Mouse (Mus musculus) midbrain, embryonic 15.5 days (tissue): ENCODE data around the gene Flywch1. TPM values are rescaled to one million over a fixed set of nuclear protein-coding genes. Genes with fewer than 3 reads are reported as not detected.

Experiments used
- ATAC-seq: fragments of 200-750 bp; cut with Nextera tagmentation; replicated peaks from 2 replicates; pipeline ENCODE4 v1.8.0; 2017; ENCODE audit warnings: moderate TSS enrichment
- H3K27ac ChIP-seq: fragments of 300-500 bp; sonication (generic); 2 replicates; pipeline ENCODE4 v1.5.1; 2015; ENCODE audit warnings: mild to moderate bottlenecking, inconsistent platforms
- H3K27me3 ChIP-seq: fragments of 300-500 bp; sonication (generic); replicated peaks from 2 replicates; pipeline ENCODE4 v1.6.1; 2015; ENCODE audit warnings: inconsistent platforms
- H3K36me3 ChIP-seq: fragments of 300-500 bp; sonication (generic); replicated peaks from 2 replicates; pipeline ENCODE4 v1.6.1; 2015; ENCODE audit warnings: inconsistent platforms
- H3K4me1 ChIP-seq: fragments of 300-500 bp; sonication (generic); 2 replicates; pipeline ENCODE4 v1.6.1; 2015; ENCODE audit warnings: inconsistent platforms
- H3K4me2 ChIP-seq: fragments of 300-500 bp; sonication (generic); 2 replicates; pipeline ENCODE4 v1.6.1; 2015; ENCODE audit warnings: inconsistent platforms, mild to moderate bottlenecking, moderate library complexity
- H3K4me3 ChIP-seq: fragments of 300-500 bp; sonication (generic); 2 replicates; pipeline ENCODE4 v1.5.1; 2015; ENCODE audit warnings: mild to moderate bottlenecking, inconsistent platforms
- H3K9ac ChIP-seq: fragments of 300-500 bp; sonication (generic); 2 replicates; pipeline ENCODE4 v1.6.1; 2015; ENCODE audit warnings: mild to moderate bottlenecking, inconsistent platforms
- H3K9me3 ChIP-seq: fragments of 300-500 bp; sonication (generic); 2 replicates; pipeline ENCODE4 v1.6.1; 2016; ENCODE audit warnings: inconsistent platforms
- WGBS: fragments of 180-500 bp; shearing (Covaris S2); methylation state at CpG from one replicate; pipeline ENCODE4 v1.1.7; 2015; ENCODE audit warnings: mixed read lengths; 5-methylcytosine and 5-hydroxymethylcytosine counted together
- polyA plus RNA-seq: library from polyadenylated mRNA; unstranded; fragments of >200 nt; fragmentation: Nextera tagmentation; extraction: Ambion mirVana; gene quantifications from 2 replicates; pipeline ENCODE4 v1.2.1, GENCODE M21; 2015

Gene Flywch1
- polyA plus RNA-seq, 1 experiment from 2014 or later = 242 TPM

GRCm38 (mm10) chr17:23797316-23797715, 25.9 kb upstream of the Flywch1 start:
- WGBS = 85% methylated on average over 7 of the region's 7 CpGs
- H3K4me1 ChIP-seq = peaks cover 6% of the 10 kb centered on the region
- no peak for ATAC-seq
- no peaks in the 10 kb centered on the region for H3K9me3 ChIP-seq
- H3K4me2 ChIP-seq = no peak overlapping the region
- no peak overlapping the region for H3K27ac ChIP-seq
- no peak overlapping the region for H3K9ac ChIP-seq
- H3K36me3 ChIP-seq = 0 out of 2 replicates have a peak, but pooled peaks cover 5% of the 10 kb centered on the region
- H3K4me3 ChIP-seq = no peak overlapping the region
- H3K27me3 ChIP-seq = no peaks in the 10 kb centered on the region

- 94% methylated on average over 8 of the region's 8 CpGs for WGBS
- Histone ChIP-seq H3K9me3 (no peaks in the 10 kb centered on the region), H3K9ac (no peak overlapping the region), H3K27me3 (no peaks in the 10 kb centered on the region), H3K4me1 (peaks cover 24% of the 10 kb centered on the region), H3K36me3 (0 out of 2 replicates have a peak, but pooled peaks cover 5% of the 10 kb centered on the region), H3K4me2 (no peak overlapping the region), H3K27ac (no peak overlapping the region), H3K4me3 (no peak overlapping the region)
- ATAC-seq = no peak
Observed at GRCm38 (mm10) chr17:23795323-23795722, 23.9 kb upstream of the Flywch1 start.

- no peak for ATAC-seq
- Histone ChIP-seq H3K9me3 (no peaks in the 10 kb centered on the region), H3K4me2 (peak overlapping the region; percentile 65), H3K27ac (peak overlapping the region; percentile 95), H3K27me3 (no peaks in the 10 kb centered on the region), H3K4me1 (peaks cover 40% of the 10 kb centered on the region), H3K9ac (peak overlapping the region; percentile 69), H3K4me3 (peak overlapping the region; percentile 45), H3K36me3 (no peaks in the 10 kb centered on the region)
- 46% methylated on average over 2 of the region's 2 CpGs for WGBS
Observed at GRCm38 (mm10) chr17:23791079-23791357, 19.6 kb upstream of the Flywch1 start.

GRCm38 (mm10) chr17:23790269-23791078, 19.1 kb upstream of the Flywch1 start, which contains the start of gene Srrm2:
Srrm2 (plus strand) TSS chr17:23790532.
- Histone ChIP-seq H3K4me3 (peak within 1 kb of the TSS; percentile 45), H3K36me3 (no peaks in the 10 kb centered on the region), H3K9ac (peak within 1 kb of the TSS; percentile 69), H3K27ac (peak within 1 kb of the TSS; percentile 95), H3K9me3 (no peaks in the 10 kb centered on the region), H3K27me3 (no peaks in the 10 kb centered on the region), H3K4me2 (peak within 1 kb of the TSS; percentile 65), H3K4me1 (peaks cover 41% of the 10 kb centered on the region)
- ATAC-seq = peak; percentile 27
- under 1% methylated on average over 29 of the region's 29 CpGs for WGBS

GRCm38 (mm10) chr17:23789749-23790268, 18.4 kb upstream of the Flywch1 start:
- WGBS = 4% methylated on average over 8 of the region's 8 CpGs

GRCm38 (mm10) chr17:23788973-23789372, 17.6 kb upstream of the Flywch1 start:
- no peak overlapping the region for H3K4me3 ChIP-seq
- H3K4me2 ChIP-seq = no peak overlapping the region
- no peaks in the 10 kb centered on the region for H3K27me3 ChIP-seq
- no peaks in the 10 kb centered on the region for H3K36me3 ChIP-seq
- no peak overlapping the region for H3K9ac ChIP-seq
- H3K4me1 ChIP-seq = peaks cover 47% of the 10 kb centered on the region
- H3K27ac ChIP-seq = no peak overlapping the region
- WGBS = 92% methylated on average over 4 of the region's 4 CpGs
- ATAC-seq = no peak
- H3K9me3 ChIP-seq = no peaks in the 10 kb centered on the region

More at GRCm38 (mm10) chr17:23789749-23790268, 18.4 kb upstream of the Flywch1 start:
- no peak for ATAC-seq
- Histone ChIP-seq H3K4me2 (peak overlapping the region; percentile 65), H3K27ac (peak overlapping the region; percentile 95), H3K4me3 (peak overlapping the region; percentile 45), H3K4me1 (peaks cover 47% of the 10 kb centered on the region), H3K9me3 (no peaks in the 10 kb centered on the region), H3K27me3 (no peaks in the 10 kb centered on the region), H3K9ac (peak overlapping the region; percentile 69), H3K36me3 (no peaks in the 10 kb centered on the region)

DNA sequence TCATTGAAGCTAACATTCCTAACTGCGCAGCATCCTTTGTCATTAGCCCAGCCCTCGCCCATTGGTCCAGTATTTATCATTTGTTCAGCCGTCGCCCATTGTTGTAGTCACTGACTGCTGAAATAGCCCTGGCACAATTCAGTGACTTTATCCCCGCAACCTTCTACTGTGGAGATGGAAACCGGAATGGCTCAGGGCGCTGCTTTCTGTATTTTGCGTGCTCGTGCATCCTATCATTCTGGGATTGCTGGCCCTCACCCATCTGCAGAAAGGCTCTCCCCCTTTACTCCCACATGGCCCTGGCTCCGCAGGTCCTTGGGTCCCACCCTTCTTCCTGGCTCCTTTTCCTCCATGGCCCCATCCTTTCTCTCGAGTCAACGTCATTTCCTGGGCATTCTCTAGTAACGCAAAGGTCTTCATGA, 15.1 kb upstream of the Flywch1 start:
- ATAC-seq = peak; percentile 72
- no peaks in the 10 kb centered on the region for H3K9me3 ChIP-seq
- 14% methylated on average over 13 of the region's 13 CpGs for WGBS

GRCm38 (mm10) chr17:23785561-23786471, 14.4 kb upstream of the Flywch1 start, which contains the start of gene Flywch2:
Flywch2 (minus strand) TSS chr17:23786081.
- Histone ChIP-seq H3K4me1 (peaks cover 28% of the 10 kb centered on the region), H3K4me2 (peak within 1 kb of the TSS; percentile 72), H3K9ac (peak within 1 kb of the TSS; percentile 83), H3K27me3 (no peaks in the 10 kb centered on the region), H3K27ac (peak within 1 kb of the TSS; percentile 95), H3K9me3 (no peaks in the 10 kb centered on the region), H3K36me3 (no peaks in the 10 kb centered on the region), H3K4me3 (peak within 1 kb of the TSS; percentile 60)
- WGBS = 2% methylated on average over 41 of the region's 43 CpGs
- peak; percentile 93 for ATAC-seq

More for the DNA sequence above, 15.1 kb upstream of the Flywch1 start:
- Histone ChIP-seq H3K4me3 (peak overlapping the region; percentile 60), H3K27me3 (no peaks in the 10 kb centered on the region), H3K9ac (peak overlapping the region; percentile 45), H3K4me2 (peak overlapping the region; percentile 72), H3K27ac (peak overlapping the region; percentile 95), H3K4me1 (peaks cover 35% of the 10 kb centered on the region), H3K36me3 (no peaks in the 10 kb centered on the region)

- no peaks in the 10 kb centered on the region for H3K9me3 ChIP-seq
- H3K4me1 ChIP-seq = peaks cover 13% of the 10 kb centered on the region
- H3K4me3 ChIP-seq = no peak overlapping the region
- H3K36me3 ChIP-seq = no peaks in the 10 kb centered on the region
- H3K9ac ChIP-seq = no peak overlapping the region
- no peak overlapping the region for H3K27ac ChIP-seq
- H3K27me3 ChIP-seq = no peaks in the 10 kb centered on the region
- ATAC-seq = no peak
- no peak overlapping the region for H3K4me2 ChIP-seq
Observed at GRCm38 (mm10) chr17:23783352-23783751, 11.9 kb upstream of the Flywch1 start.

- no peak for ATAC-seq
- no peaks in the 10 kb centered on the region for H3K27me3 ChIP-seq
- H3K9me3 ChIP-seq = no peaks in the 10 kb centered on the region
- H3K9ac ChIP-seq = no peak overlapping the region
- 0 out of 2 replicates have a peak, but pooled peaks cover 2% of the 10 kb centered on the region for H3K36me3 ChIP-seq
- 64% methylated on average over 2 of the region's 2 CpGs for WGBS
- H3K4me3 ChIP-seq = no peak overlapping the region
- 0 out of 2 replicates have a peak, but pooled peaks cover 3% of the 10 kb centered on the region for H3K4me1 ChIP-seq
- no peak overlapping the region for H3K27ac ChIP-seq
- no peak overlapping the region for H3K4me2 ChIP-seq
Observed at GRCm38 (mm10) chr17:23778447-23778846, 7.0 kb upstream of the Flywch1 start.

- Histone ChIP-seq H3K27me3 (no peaks in the 10 kb centered on the region), H3K9me3 (no peaks in the 10 kb centered on the region), H3K4me3 (no peak overlapping the region), H3K4me1 (peaks cover 4% of the 10 kb centered on the region), H3K36me3 (0 out of 2 replicates have a peak, but pooled peaks cover 2% of the 10 kb centered on the region), H3K4me2 (no peak overlapping the region), H3K9ac (no peak overlapping the region), H3K27ac (no peak overlapping the region)
- 89% methylated on average over 2 of the region's 2 CpGs for WGBS
- ATAC-seq = no peak
Observed at GRCm38 (mm10) chr17:23777141-23777540, 5.7 kb upstream of the Flywch1 start.

DNA sequence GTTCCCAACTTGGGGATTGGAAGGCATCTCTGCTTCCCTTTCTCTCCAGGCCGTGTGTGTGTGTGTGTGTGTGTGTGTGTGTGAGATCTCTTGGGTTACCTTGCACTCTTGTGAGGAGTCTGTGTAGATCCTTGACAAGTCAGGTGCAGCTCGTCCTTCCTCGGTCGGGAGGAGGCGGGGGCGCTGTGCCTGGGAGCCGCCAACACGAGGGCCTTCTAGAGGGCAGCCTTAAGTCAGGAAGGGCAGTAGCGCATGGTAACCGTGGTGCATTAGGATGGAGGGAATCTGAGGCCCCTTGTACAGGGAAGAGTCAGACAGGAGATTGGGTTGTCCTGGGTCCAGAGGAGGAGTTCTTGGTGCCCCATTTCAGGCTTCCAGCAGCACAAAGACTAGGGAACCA, 4.8 kb upstream of the Flywch1 start:
- WGBS = 76% methylated on average over 10 of the region's 10 CpGs
- peaks cover 7% of the 10 kb centered on the region for H3K4me1 ChIP-seq
- no peaks in the 10 kb centered on the region for H3K27me3 ChIP-seq
- H3K27ac ChIP-seq = no peak overlapping the region
- no peak for ATAC-seq
- H3K4me2 ChIP-seq = no peak overlapping the region
- H3K4me3 ChIP-seq = no peak overlapping the region
- no peaks in the 10 kb centered on the region for H3K9me3 ChIP-seq
- H3K36me3 ChIP-seq = 0 out of 2 replicates have a peak, but pooled peaks cover 2% of the 10 kb centered on the region
- no peak overlapping the region for H3K9ac ChIP-seq
